Mouse (Mus musculus): ENCODE data around the gene Kcnj11. TPM values are rescaled to one million over a fixed set of nuclear protein-coding genes. Genes with fewer than 3 reads are reported as not detected.

The Kcnj11 gene
- polyA plus RNA-seq, 1 experiment from 2014 or later, result 2.7 TPM

DNA sequence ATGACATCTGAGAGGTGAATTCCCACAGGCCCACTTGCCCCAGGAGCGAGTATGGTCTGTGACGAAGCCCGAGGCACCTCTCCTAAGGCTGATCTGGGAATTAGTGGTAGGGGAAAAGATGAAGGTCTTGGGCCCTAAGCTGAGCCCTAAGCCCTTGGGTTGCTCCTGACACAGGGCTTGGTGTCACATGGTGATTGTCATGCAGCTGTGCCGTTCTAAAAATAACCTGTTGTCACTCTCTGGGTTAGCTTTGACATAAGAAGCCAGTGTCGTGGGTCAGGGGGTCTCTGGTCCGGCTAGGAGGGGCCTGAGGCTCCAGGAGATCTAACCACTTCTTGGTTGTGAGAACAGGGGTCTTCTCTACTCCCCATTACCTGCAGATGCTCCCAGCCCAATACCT is 11.4 kb upstream of the Kcnj11 start:
- H3K36me3 ChIP-seq (ENCODE audit: control insufficient read depth, insufficient read depth, low read length), result no peaks in the 10 kb centered on the region
- no peak for DNase-seq (ENCODE audit: low spot score)
- 82% methylated on average over 6 of the region's 6 CpGs for WGBS
- H3K27ac ChIP-seq (ENCODE audit: low read depth, low read length), result no peak overlapping the region
- no peaks in the 10 kb centered on the region for H3K27me3 ChIP-seq (replicated peaks; ENCODE audit: control insufficient read depth, insufficient read depth, low read length)
- H3K4me1 ChIP-seq (ENCODE audit: control insufficient read depth, insufficient read depth, low read length), result peaks cover 6% of the 10 kb centered on the region; the same call in 1 of the 2 replicates
- H3K9me3 ChIP-seq (replicated peaks; ENCODE audit: control insufficient read depth, low read length), result no peaks in the 10 kb centered on the region
- H3K9ac ChIP-seq (ENCODE audit: low read length), result no peak overlapping the region
- ATAC-seq, result no peak
- H3K4me3 ChIP-seq (ENCODE audit: low read depth, low read length), result no peak overlapping the region
- no peak overlapping the region for H3K4me2 ChIP-seq (ENCODE audit: low read length)

DNA sequence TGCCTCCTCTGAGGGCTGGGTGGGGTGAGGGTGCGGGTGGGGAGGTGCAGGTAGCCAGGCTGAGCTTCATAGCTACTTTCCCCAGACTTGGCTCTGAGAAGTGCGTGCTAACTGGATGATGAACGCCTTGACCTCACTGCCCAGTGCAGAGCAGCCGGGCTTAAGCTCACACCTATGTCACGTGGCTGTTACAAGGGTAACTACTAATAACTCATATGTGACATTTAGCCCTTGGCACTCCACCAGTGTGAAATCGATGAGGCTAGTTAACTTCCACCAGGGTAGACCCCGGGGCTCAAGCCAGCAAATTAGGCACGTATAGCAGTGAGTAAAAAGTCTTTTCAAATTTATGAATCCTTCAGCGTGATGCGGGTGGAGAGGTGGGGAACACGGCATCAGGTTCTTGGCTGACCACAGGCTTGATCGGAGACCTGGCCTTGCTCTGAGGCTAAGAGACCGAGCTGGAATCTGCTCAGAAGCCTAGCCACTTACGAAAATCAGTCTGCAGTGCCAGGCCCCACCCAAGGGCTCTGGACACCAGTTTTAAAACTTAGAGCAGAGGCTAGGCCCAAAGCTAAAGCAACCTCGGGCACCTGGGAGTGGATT is 10.8 kb upstream of the Kcnj11 start:
- DNase-seq (ENCODE audit: low spot score) (no peak), ATAC-seq (no peak)
- WGBS, result 86% methylated on average over 15 of the region's 15 CpGs
- Histone ChIP-seq H3K4me2 (ENCODE audit: low read length) (no peak overlapping the region), H3K9me3 (replicated peaks; ENCODE audit: control insufficient read depth, low read length) (no peaks in the 10 kb centered on the region), H3K9ac (ENCODE audit: low read length) (no peak overlapping the region), H3K36me3 (ENCODE audit: control insufficient read depth, insufficient read depth, low read length) (no peaks in the 10 kb centered on the region), H3K27ac (ENCODE audit: low read depth, low read length) (no peak overlapping the region), H3K4me3 (ENCODE audit: low read depth, low read length) (no peak overlapping the region), H3K4me1 (ENCODE audit: control insufficient read depth, insufficient read depth, low read length) (peaks cover 6% of the 10 kb centered on the region; the same call in 1 of the 2 replicates), H3K27me3 (replicated peaks; ENCODE audit: control insufficient read depth, insufficient read depth, low read length) (no peaks in the 10 kb centered on the region)

- Histone ChIP-seq H3K4me1 (ENCODE audit: control insufficient read depth, insufficient read depth, low read length) (peaks cover 6% of the 10 kb centered on the region; the same call in 1 of the 2 replicates), H3K9me3 (replicated peaks; ENCODE audit: control insufficient read depth, low read length) (no peaks in the 10 kb centered on the region), H3K4me3 (ENCODE audit: low read depth, low read length) (no peak overlapping the region), H3K4me2 (ENCODE audit: low read length) (no peak overlapping the region), H3K27ac (ENCODE audit: low read depth, low read length) (no peak overlapping the region), H3K27me3 (replicated peaks; ENCODE audit: control insufficient read depth, insufficient read depth, low read length) (no peaks in the 10 kb centered on the region), H3K9ac (ENCODE audit: low read length) (no peak overlapping the region), H3K36me3 (ENCODE audit: control insufficient read depth, insufficient read depth, low read length) (no peaks in the 10 kb centered on the region)
- 83% methylated on average over 3 of the region's 3 CpGs for WGBS
- ATAC-seq (no peak), DNase-seq (ENCODE audit: low spot score) (no peak)
These were observed 9.5 kb upstream of the Kcnj11 start for GRCm38 (mm10) chr7:46110079-46110478.

GRCm38 (mm10) chr7:46105484-46105883 is 4.9 kb upstream of the Kcnj11 start:
- ATAC-seq, result no peak
- no peak overlapping the region for H3K27ac ChIP-seq (ENCODE audit: low read depth, low read length)
- H3K4me2 ChIP-seq (ENCODE audit: low read length), result no peak overlapping the region
- H3K27me3 ChIP-seq (replicated peaks; ENCODE audit: control insufficient read depth, insufficient read depth, low read length), result no peaks in the 10 kb centered on the region
- no peaks in the 10 kb centered on the region for H3K9me3 ChIP-seq (replicated peaks; ENCODE audit: control insufficient read depth, low read length)
- no peak overlapping the region for H3K9ac ChIP-seq (ENCODE audit: low read length)
- WGBS, result 93% methylated on average over 7 of the region's 7 CpGs
- no peak for DNase-seq (ENCODE audit: low spot score)
- no peaks in the 10 kb centered on the region for H3K36me3 ChIP-seq (ENCODE audit: control insufficient read depth, insufficient read depth, low read length)
- no peak overlapping the region for H3K4me3 ChIP-seq (ENCODE audit: low read depth, low read length)
- peaks cover 19% of the 10 kb centered on the region; the same call in 1 of the 2 replicates for H3K4me1 ChIP-seq (ENCODE audit: control insufficient read depth, insufficient read depth, low read length)

- peak; percentile 67 for DNase-seq (ENCODE audit: low spot score)
- Histone ChIP-seq H3K4me3 (ENCODE audit: low read depth, low read length) (no peak overlapping the region), H3K4me1 (ENCODE audit: control insufficient read depth, insufficient read depth, low read length) (peaks cover 21% of the 10 kb centered on the region; the same call in 1 of the 2 replicates), H3K4me2 (ENCODE audit: low read length) (no peak overlapping the region; the same call in 1 of the 2 replicates), H3K9ac (ENCODE audit: low read length) (no peak overlapping the region), H3K27me3 (replicated peaks; ENCODE audit: control insufficient read depth, insufficient read depth, low read length) (no peaks in the 10 kb centered on the region), H3K36me3 (ENCODE audit: control insufficient read depth, insufficient read depth, low read length) (no peaks in the 10 kb centered on the region), H3K27ac (ENCODE audit: low read depth, low read length) (peak overlapping the region; percentile 90), H3K9me3 (replicated peaks; ENCODE audit: control insufficient read depth, low read length) (no peaks in the 10 kb centered on the region)
- 61% methylated on average over 27 of the region's 27 CpGs for WGBS
- ATAC-seq, result no peak
These were observed 3.8 kb upstream of the Kcnj11 start for GRCm38 (mm10) chr7:46104256-46104915.

- Histone ChIP-seq H3K9ac (ENCODE audit: low read length) (no peak overlapping the region), H3K36me3 (ENCODE audit: control insufficient read depth, insufficient read depth, low read length) (no peaks in the 10 kb centered on the region), H3K4me3 (ENCODE audit: low read depth, low read length) (no peak overlapping the region), H3K27ac (ENCODE audit: low read depth, low read length) (peak overlapping the region; percentile 90), H3K27me3 (replicated peaks; ENCODE audit: control insufficient read depth, insufficient read depth, low read length) (no peaks in the 10 kb centered on the region), H3K9me3 (replicated peaks; ENCODE audit: control insufficient read depth, low read length) (no peaks in the 10 kb centered on the region), H3K4me1 (ENCODE audit: control insufficient read depth, insufficient read depth, low read length) (peaks cover 21% of the 10 kb centered on the region; the same call in 1 of the 2 replicates), H3K4me2 (ENCODE audit: low read length) (no peak overlapping the region)
- DNase-seq (ENCODE audit: low spot score) (no peak), ATAC-seq (no peak)
- 80% methylated on average over 8 of the region's 8 CpGs for WGBS
These were observed 3.2 kb upstream of the Kcnj11 start for GRCm38 (mm10) chr7:46103771-46104170.

GRCm38 (mm10) chr7:46103075-46103591 is 2.6 kb upstream of the Kcnj11 start:
- WGBS, result 46% methylated on average over 8 of the region's 8 CpGs
- no peak overlapping the region for H3K4me2 ChIP-seq (ENCODE audit: low read length)
- no peaks in the 10 kb centered on the region for H3K27me3 ChIP-seq (replicated peaks; ENCODE audit: control insufficient read depth, insufficient read depth, low read length)
- peaks cover 21% of the 10 kb centered on the region; the same call in 1 of the 2 replicates for H3K4me1 ChIP-seq (ENCODE audit: control insufficient read depth, insufficient read depth, low read length)
- no peaks in the 10 kb centered on the region for H3K36me3 ChIP-seq (ENCODE audit: control insufficient read depth, insufficient read depth, low read length)
- DNase-seq (ENCODE audit: low spot score), result peak; percentile 92
- H3K27ac ChIP-seq (ENCODE audit: low read depth, low read length), result peak overlapping the region; percentile 90
- no peaks in the 10 kb centered on the region for H3K9me3 ChIP-seq (replicated peaks; ENCODE audit: control insufficient read depth, low read length)
- ATAC-seq, result peak; percentile 59
- H3K4me3 ChIP-seq (ENCODE audit: low read depth, low read length), result no peak overlapping the region
- no peak overlapping the region for H3K9ac ChIP-seq (ENCODE audit: low read length)

DNA sequence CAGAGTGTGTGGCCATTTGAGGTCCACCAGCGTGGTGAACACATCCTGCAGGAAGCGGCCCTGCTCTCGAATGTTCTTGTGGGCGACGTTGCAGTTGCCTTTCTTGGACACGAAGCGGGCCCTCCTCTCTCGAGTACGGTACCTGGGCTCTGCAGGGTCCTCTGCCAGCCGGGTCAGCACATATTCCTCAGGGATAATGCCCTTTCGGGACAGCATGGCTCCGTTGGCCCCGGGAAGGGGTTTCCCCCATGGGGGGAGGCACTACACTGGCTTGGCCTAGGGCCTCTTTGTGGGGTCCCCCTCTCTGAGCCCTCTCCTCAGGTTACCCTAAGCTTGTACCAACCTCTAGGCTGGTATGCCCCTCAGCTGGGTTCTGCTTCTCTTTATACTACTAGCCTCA is 882 bp downstream of the Kcnj11 start:
- DNase-seq (ENCODE audit: low spot score) (no peak), ATAC-seq (no peak)
- peak overlapping the region; percentile 81; the same call in 1 of the 2 replicates for H3K9ac ChIP-seq (ENCODE audit: low read length)
- no peak overlapping the region for H3K27ac ChIP-seq (ENCODE audit: low read depth, low read length)
- WGBS, result 90% methylated on average over 13 of the region's 13 CpGs
- H3K9me3 ChIP-seq (replicated peaks; ENCODE audit: control insufficient read depth, low read length), result no peaks in the 10 kb centered on the region
- peak overlapping the region; percentile 69 for H3K4me2 ChIP-seq (ENCODE audit: low read length)
- peak overlapping the region; percentile 58 for H3K4me3 ChIP-seq (ENCODE audit: low read depth, low read length)
- no peaks in the 10 kb centered on the region for H3K27me3 ChIP-seq (replicated peaks; ENCODE audit: control insufficient read depth, insufficient read depth, low read length)
- peaks cover 18% of the 10 kb centered on the region; the same call in 1 of the 2 replicates for H3K4me1 ChIP-seq (ENCODE audit: control insufficient read depth, insufficient read depth, low read length)
- H3K36me3 ChIP-seq (ENCODE audit: control insufficient read depth, insufficient read depth, low read length), result no peaks in the 10 kb centered on the region

- DNase-seq (ENCODE audit: low spot score), result no peak
- 95% methylated on average over 19 of the region's 19 CpGs for WGBS
- Histone ChIP-seq H3K36me3 (ENCODE audit: control insufficient read depth, insufficient read depth, low read length) (no peaks in the 10 kb centered on the region), H3K27ac (ENCODE audit: low read depth, low read length) (no peak overlapping the region), H3K4me3 (ENCODE audit: low read depth, low read length) (no peak overlapping the region), H3K9me3 (replicated peaks; ENCODE audit: control insufficient read depth, low read length) (no peaks in the 10 kb centered on the region), H3K4me2 (ENCODE audit: low read length) (peak overlapping the region; percentile 28; the same call in 1 of the 2 replicates), H3K9ac (ENCODE audit: low read length) (no peak overlapping the region), H3K4me1 (ENCODE audit: control insufficient read depth, insufficient read depth, low read length) (peaks cover 11% of the 10 kb centered on the region; the same call in 1 of the 2 replicates), H3K27me3 (replicated peaks; ENCODE audit: control insufficient read depth, insufficient read depth, low read length) (no peaks in the 10 kb centered on the region)
- no peak for ATAC-seq
These were observed 1.7 kb downstream of the Kcnj11 start for GRCm38 (mm10) chr7:46098919-46099286.

All from forebrain, embryonic 14.5 days (tissue).